In genomic region chr11:114764820-114765818, GRCm38 (mm10) we compare ENCODE assay signal across 8 mouse cellular contexts. TPM values are rescaled to one million over a fixed set of nuclear protein-coding genes. Genes with fewer than 3 reads are reported as not detected.
DNase-seq lines count a peak whose midpoint lies in the region; ATAC-seq and TF ChIP-seq lines count a peak whose summit lies in the region.

Kif19a (plus strand) TSS chr11:114765388.

- H3K27me3 ChIP-seq in E14TG2a.4 (ENCODE audit: insufficient read depth, low read length), result peaks cover 76% of the 10 kb centered on the region
- H3K27me3 ChIP-seq in heart, embryonic 16.5 days (ENCODE audit: control insufficient read depth, insufficient read depth, low read length), result peaks cover 25% of the 10 kb centered on the region

- no peaks in the 10 kb centered on the region for H3K36me3 ChIP-seq in E14TG2a.4 (ENCODE audit: insufficient read depth, low read length)
- no peaks in the 10 kb centered on the region for H3K36me3 ChIP-seq in heart, embryonic 16.5 days (ENCODE audit: control insufficient read depth, insufficient read depth)

- no peak for TF ChIP-seq CTCF in E14TG2a.4 (conservative IDR thresholded peaks at IDR 0.05; ENCODE audit: low read length)
- no peak for TF ChIP-seq CTCF in embryonic fibroblast, embryonic 13.5 days (IDR thresholded peaks at IDR 0.05; ENCODE audit: borderline replicate concordance, insufficient read depth, low read length)

- ATAC-seq in heart, embryonic 16.5 days (replicated peaks; ENCODE audit: extremely low read depth, insufficient read depth, low FRiP score), result peak; percentile 82

- 3% methylated on average over 50 of the region's 51 CpGs for WGBS in heart, embryonic 16.5 days

- H3K9me3 ChIP-seq in E14TG2a.4 (ENCODE audit: low read length), result no peaks in the 10 kb centered on the region
- no peaks in the 10 kb centered on the region for H3K9me3 ChIP-seq in heart, embryonic 16.5 days (replicated peaks; ENCODE audit: control insufficient read depth, low read length)

- H3K4me2 ChIP-seq in heart, embryonic 16.5 days (ENCODE audit: low read depth, low read length), result peak within 1 kb of the TSS; percentile 90

- no peak within 1 kb of the TSS for H3K27ac ChIP-seq in embryonic fibroblast, embryonic 13.5 days (ENCODE audit: insufficient read depth, low read length)
- H3K27ac ChIP-seq in heart, embryonic 16.5 days (ENCODE audit: low read length), result no peak within 1 kb of the TSS

- H3K9ac ChIP-seq in heart, embryonic 16.5 days (ENCODE audit: low read length), result peak within 1 kb of the TSS; percentile 61

- peak; percentile 82 to 87 for DNase-seq in adrenal gland, postnatal 36 days
- peak; percentile 76 for DNase-seq in kidney, postnatal 10 days
- peak; percentile 73 for DNase-seq in lung, postnatal 36 days
- DNase-seq in skeletal muscle tissue, adult 2 months (ENCODE audit: low read depth, low spot score), result peak; percentile 51
- no peak for DNase-seq in frontal cortex, postnatal 10 days (ENCODE audit: low spot score in 2 of 2)

- peaks cover 31% of the 10 kb centered on the region for H3K4me1 ChIP-seq in E14TG2a.4 (replicated peaks; ENCODE audit: low read depth, low read length)
- no peaks in the 10 kb centered on the region for H3K4me1 ChIP-seq in embryonic fibroblast, embryonic 13.5 days (ENCODE audit: control insufficient read depth, insufficient read depth, low read length)
- 0 out of 2 replicates have a peak, but pooled peaks cover 3% of the 10 kb centered on the region for H3K4me1 ChIP-seq in heart, embryonic 16.5 days (ENCODE audit: control insufficient read depth, insufficient read depth, low read length)

- peak within 1 kb of the TSS; percentile 74 for H3K4me3 ChIP-seq in E14TG2a.4 (replicated peaks; ENCODE audit: low read length)
- peak within 1 kb of the TSS; percentile 43 for H3K4me3 ChIP-seq in embryonic fibroblast, embryonic 13.5 days (ENCODE audit: insufficient read depth, low read length)
- peak within 1 kb of the TSS; percentile 60 for H3K4me3 ChIP-seq in heart, embryonic 16.5 days (ENCODE audit: low read length)

- TF ChIP-seq POLR2A in embryonic fibroblast, embryonic 13.5 days (IDR thresholded peaks at IDR 0.05; ENCODE audit: low read depth, low read length), result no peak

RNA-seq across cellular contexts. Expression of gene Kif19a, which starts in this region (rescaled TPM):
- total RNA-seq in adrenal gland, postnatal 36 days (2021), result under 1 TPM; 0.63 TPM
- polyA plus RNA-seq in embryonic fibroblast, embryonic 13.5 days (2011; ENCODE audit: insufficient read length, low read depth, missing spikeins), result not detected in 2 replicates
- polyA plus RNA-seq in heart, embryonic 16.5 days (2015; fragmentation: Nextera tagmentation; extraction: Ambion mirVana), result 0.16 and 0.25 TPM in 2 replicates

Comparison
In these comparisons a context has a peak if more than half of its experiments do, and no peak if none do; other contexts are left out.
1. Peak in DNase-seq in adrenal gland, postnatal 36 days; RNA of the gene not detected or under 1 TPM.
2. Peak in ATAC-seq, H3K4me3 ChIP-seq, H3K9ac ChIP-seq and H3K4me2 ChIP-seq in heart, embryonic 16.5 days; RNA of the gene not detected or under 1 TPM.
3. DNase-seq: peak in kidney, postnatal 10 days (single experiment), lung, postnatal 36 days (single experiment) and skeletal muscle tissue, adult 2 months (single experiment); none in frontal cortex, postnatal 10 days (0 of 2).
4. Peak in every context shown above with its lines, with median percentiles within 50 percentile points of each other: H3K4me3 ChIP-seq.